Mouse (Mus musculus): Measurements from ENCODE around the gene Ccdc149. TPM values are rescaled to one million over a fixed set of nuclear protein-coding genes. Genes with fewer than 3 reads are reported as not detected.

Gene Ccdc149
- 1 to 10 TPM; 6.2 to 6.8 TPM for total RNA-seq (2021)
- long read RNA-seq, experiment 1, transcript Ccdc149-201 (12 exons, 3,295 nt), result major isoform, 7 of 9 reads
- long read RNA-seq, experiment 1, partial matches to known transcripts, result 1 of 9 reads
- long read RNA-seq, experiment 1, other reads (novel, unspliced or antisense), result 1 of 9 reads
- long read RNA-seq, experiment 2, transcript Ccdc149-201 (12 exons, 3,295 nt), result major isoform, 18 of 25 reads
- long read RNA-seq, experiment 2, partial matches to known transcripts, result 0 of 25 reads
- long read RNA-seq, experiment 2, other reads (novel, unspliced or antisense), result 7 of 25 reads

DNA sequence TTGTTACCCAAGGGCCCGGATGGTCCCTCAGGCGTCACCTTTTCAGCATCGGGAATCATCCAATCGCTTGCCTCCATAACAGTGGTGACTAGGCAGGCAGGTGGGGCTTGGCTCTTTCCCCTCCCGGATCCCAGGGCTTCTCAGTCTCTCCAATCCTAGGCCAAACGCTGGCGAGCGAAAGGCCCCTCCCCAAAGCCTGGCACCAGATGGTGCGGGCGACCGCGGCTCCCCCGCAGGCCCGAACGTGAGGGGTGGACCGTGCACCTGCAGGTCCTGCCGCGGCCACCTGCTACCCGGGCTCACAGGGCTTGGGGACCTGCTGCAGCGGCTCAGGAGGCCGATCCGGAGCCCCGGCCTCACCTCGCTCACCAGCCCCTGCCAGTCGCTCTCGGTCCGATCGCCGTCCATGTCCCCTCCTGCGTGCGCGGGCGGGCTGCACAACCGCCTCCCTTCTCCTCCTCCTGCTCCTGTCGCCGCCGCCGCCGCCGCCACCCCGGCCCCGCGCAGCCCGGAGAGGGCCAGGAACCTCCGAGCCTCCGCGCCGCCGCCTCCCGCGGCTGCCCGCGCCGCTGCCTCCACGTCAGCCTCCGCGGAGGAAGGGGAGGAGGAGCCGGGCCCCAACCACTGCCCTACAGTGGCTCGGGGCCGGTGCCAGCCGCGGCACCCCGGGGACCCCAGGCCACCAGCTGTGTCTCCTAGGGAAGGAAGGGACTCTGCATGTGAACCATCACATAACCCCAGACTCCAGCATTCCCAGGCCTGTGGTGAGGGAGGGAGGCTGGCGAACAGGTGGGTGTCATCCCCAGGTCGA, at the start of gene Ccdc149:
TSS of gene Ccdc149 (minus strand) at position 531 of the 811 bp plus-strand sequence.
- peak; percentile 53 to 56 for DNase-seq (ENCODE audit: low spot score in 2 of 2)

- no peak for DNase-seq (ENCODE audit: low spot score in 2 of 2)
Observed at GRCm38 (mm10) chr5:52519921-52520320, 48.6 kb upstream of the Ccdc149 start.

GRCm38 (mm10) chr5:52516072-52516476, 44.8 kb upstream of the Ccdc149 start:
- no peak for DNase-seq (ENCODE audit: low spot score in 2 of 2)

GRCm38 (mm10) chr5:52515246-52516021, 44.1 kb upstream of the Ccdc149 start:
- DNase-seq (ENCODE audit: low spot score in 2 of 2), result peak; percentile 51 to 72

DNA sequence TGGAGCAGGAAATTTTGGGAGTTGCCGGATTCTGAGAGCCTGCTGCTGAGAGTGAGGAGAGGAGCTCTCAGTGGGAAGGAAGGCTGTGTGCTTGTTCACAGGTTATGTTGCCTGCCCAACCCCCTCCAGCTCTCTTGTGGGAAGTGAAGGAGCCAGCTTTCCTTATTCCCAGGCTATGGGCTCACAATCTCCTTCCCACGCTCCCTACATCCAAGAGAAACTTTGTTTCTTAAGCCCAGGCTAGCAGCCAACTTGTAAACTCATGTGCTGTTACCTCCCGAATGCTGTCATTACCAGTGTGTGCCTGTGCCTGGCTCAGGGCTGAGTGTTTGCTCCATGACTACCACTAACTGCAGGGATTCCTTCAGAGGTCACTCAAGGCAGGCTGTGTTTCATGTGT, 39.8 kb upstream of the Ccdc149 start:
- DNase-seq (ENCODE audit: low spot score in 2 of 2), result no peak

GRCm38 (mm10) chr5:52509416-52509815, 38.1 kb upstream of the Ccdc149 start:
- no peak for DNase-seq (ENCODE audit: low spot score in 2 of 2)

- no peak for DNase-seq (ENCODE audit: low spot score in 2 of 2)
Observed at GRCm38 (mm10) chr5:52504666-52505065, 33.3 kb upstream of the Ccdc149 start.

- DNase-seq (ENCODE audit: low spot score in 2 of 2), result no peak
Observed at GRCm38 (mm10) chr5:52504148-52504547, 32.8 kb upstream of the Ccdc149 start.

DNA sequence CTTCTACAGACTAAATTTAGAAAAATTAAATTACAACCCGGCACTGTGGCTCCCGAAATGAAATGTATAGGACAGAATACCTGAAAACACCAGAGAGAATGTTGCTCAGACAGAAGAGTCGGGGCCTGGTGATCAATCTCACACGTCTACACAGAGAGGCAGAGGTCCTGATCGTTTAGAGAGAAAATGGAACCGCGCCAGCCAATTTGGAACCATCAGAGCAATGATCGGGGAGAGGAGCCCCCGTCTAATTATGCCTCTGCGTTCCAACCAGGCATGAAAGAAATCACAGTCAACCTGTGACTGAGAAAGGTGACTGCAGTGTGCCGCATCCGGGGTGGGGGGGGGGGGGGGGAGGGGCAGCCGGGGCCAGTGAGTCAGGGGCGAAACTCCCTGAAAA, 24.4 kb upstream of the Ccdc149 start:
- DNase-seq (ENCODE audit: low spot score in 2 of 2), result no peak

DNA sequence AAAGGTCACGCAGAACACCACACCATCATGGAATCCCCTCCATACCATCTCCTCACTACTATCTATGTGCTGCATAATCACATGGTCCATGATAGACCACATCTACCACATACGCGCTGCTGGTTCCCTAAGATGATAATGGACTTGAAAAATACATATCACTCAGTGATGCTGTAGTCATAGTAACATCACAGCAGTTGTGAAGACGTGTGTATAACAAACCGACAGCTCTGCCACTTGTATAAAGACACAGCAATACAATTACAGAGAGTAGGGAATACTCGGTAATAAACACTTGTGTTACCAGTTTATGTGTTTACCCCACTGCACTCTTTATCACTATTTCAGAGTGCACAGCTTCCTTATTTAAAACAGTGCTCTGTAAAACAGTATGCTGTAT, 20.2 kb upstream of the Ccdc149 start:
- DNase-seq (ENCODE audit: low spot score in 2 of 2), result no peak

- DNase-seq (ENCODE audit: low spot score in 2 of 2), result no peak
Observed at GRCm38 (mm10) chr5:52487559-52488430, 16.5 kb upstream of the Ccdc149 start.

GRCm38 (mm10) chr5:52476826-52477225, 5.5 kb upstream of the Ccdc149 start:
- DNase-seq (ENCODE audit: low spot score in 2 of 2), result no peak

- DNase-seq (ENCODE audit: low spot score in 2 of 2), result peak; percentile 67 to 76
Observed at GRCm38 (mm10) chr5:52476292-52476701, 5.0 kb upstream of the Ccdc149 start.

GRCm38 (mm10) chr5:52473988-52474387, 2.7 kb upstream of the Ccdc149 start:
- DNase-seq (ENCODE audit: low spot score in 2 of 2), result no peak

DNA sequence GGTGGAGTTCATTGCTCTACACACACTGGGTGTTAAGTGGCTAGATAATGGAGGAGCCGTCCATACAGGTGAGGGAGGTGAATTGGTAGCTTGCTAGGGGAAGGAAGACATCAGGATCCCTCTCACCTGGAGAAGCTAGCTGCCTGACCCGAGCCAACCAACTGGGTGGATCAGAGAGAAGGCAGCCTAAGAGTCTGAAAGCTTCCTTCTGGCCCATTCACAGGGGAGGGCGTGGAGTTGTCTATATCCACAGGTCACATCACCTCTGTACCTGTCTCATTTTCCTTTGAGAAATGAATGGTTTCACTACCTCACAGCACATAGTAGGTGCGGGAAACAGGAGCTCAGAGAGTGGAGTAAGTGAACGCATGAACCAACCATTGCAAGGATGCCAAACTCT, 770 bp downstream of the Ccdc149 start:
- DNase-seq (ENCODE audit: low spot score in 2 of 2), result no peak

DNA sequence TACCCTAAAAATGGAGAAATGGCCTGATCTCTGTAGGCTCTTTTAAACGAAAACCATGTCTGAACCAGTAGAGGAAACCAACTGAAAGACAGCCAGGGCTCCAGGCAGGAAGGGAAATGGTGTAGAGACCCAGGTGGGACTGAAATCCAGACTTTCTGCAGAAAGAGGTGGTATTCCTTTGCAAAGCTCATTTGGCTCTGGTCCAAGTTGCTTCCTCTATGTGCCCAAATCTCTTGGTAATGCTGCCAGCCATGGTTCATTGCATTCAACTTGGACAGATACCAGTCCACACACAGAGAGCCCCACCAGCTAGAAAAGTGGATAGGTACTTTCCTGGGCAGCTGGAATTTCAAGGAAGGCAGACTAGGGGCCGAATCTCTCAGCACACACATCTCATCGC, 3.5 kb downstream of the Ccdc149 start:
- DNase-seq (ENCODE audit: low spot score in 2 of 2), result no peak

GRCm38 (mm10) chr5:52462447-52462846, 8.9 kb downstream of the Ccdc149 start:
- DNase-seq (ENCODE audit: low spot score in 2 of 2), result no peak

- DNase-seq (ENCODE audit: low spot score in 2 of 2), result no peak
Observed at GRCm38 (mm10) chr5:52461434-52462124, 9.7 kb downstream of the Ccdc149 start.

GRCm38 (mm10) chr5:52459308-52459707, 12.0 kb downstream of the Ccdc149 start:
- DNase-seq (ENCODE audit: low spot score in 2 of 2), result no peak

- no peak for DNase-seq (ENCODE audit: low spot score in 2 of 2)
Observed at GRCm38 (mm10) chr5:52457154-52457553, 14.2 kb downstream of the Ccdc149 start.

Measured in adrenal gland, adult 18-20 months (tissue).